Comparison of ENCODE assay signal across 8 mouse cellular contexts in genomic region chr5:120332030-120332429, GRCm38 (mm10).
DNase-seq lines count a peak whose midpoint lies in the region; ATAC-seq and TF ChIP-seq lines count a peak whose summit lies in the region.
"Had no signal": no experiment of that assay in that cellular context is flagged by ENCODE, and none has a peak within 500 bp of the region (broad histone marks: within the 10 kb centered on the region; RNA-seq: fewer than 3 reads in every experiment).

No protein-coding gene starts in this region.

- H3K4me3 ChIP-seq in hindbrain, embryonic 16.5 days (ENCODE audit: low read length): no peak overlapping the region
- H3K4me3 ChIP-seq in hindbrain, embryonic 12.5 days: no peak overlapping the region
- no peak overlapping the region for H3K4me3 ChIP-seq in thymus, adult 2 months (ENCODE audit: control insufficient read depth, insufficient read depth, low read length)
- H3K4me3 ChIP-seq: embryonic facial prominence, embryonic 12.5 days had no signal

- TF ChIP-seq POLR2A in brain, embryonic 14.5 days (IDR thresholded peaks at IDR 0.05; ENCODE audit: borderline replicate concordance, extremely low read depth, insufficient read depth, insufficient read length, poor library complexity, severe bottlenecking): no peak
- TF ChIP-seq POLR2A in thymus, adult 2 months (IDR thresholded peaks at IDR 0.05; ENCODE audit: control insufficient read depth, extremely low read depth, insufficient read depth, low read length, poor library complexity): no peak

- peak; percentile 7 for DNase-seq in Patski (ENCODE audit: low read depth, low spot score)
- peak; percentile 66 for DNase-seq in brain, embryonic 14.5 days (ENCODE audit: low read depth)
- DNase-seq in left cerebral cortex, postnatal 14 days (ENCODE audit: low spot score in 2 of 2): peak; percentile 39 to 70
- no peak for DNase-seq in thymus, adult 2 months
- DNase-seq in spleen, postnatal 4 days (ENCODE audit: low spot score in 2 of 2): no peak

- no peak overlapping the region for H3K9ac ChIP-seq in hindbrain, embryonic 16.5 days (ENCODE audit: low read depth, low read length)
- no peak overlapping the region for H3K9ac ChIP-seq in hindbrain, embryonic 12.5 days
- H3K9ac ChIP-seq: embryonic facial prominence, embryonic 12.5 days had no signal

- no peaks in the 10 kb centered on the region for H3K4me1 ChIP-seq in hindbrain, embryonic 16.5 days (ENCODE audit: control insufficient read depth, insufficient read depth, low read depth, low read length)
- no peaks in the 10 kb centered on the region; the same call in 1 of the 2 replicates for H3K4me1 ChIP-seq in hindbrain, embryonic 12.5 days
- H3K4me1 ChIP-seq in thymus, adult 2 months (replicated peaks; ENCODE audit: control insufficient read depth, insufficient read depth, low read length): no peaks in the 10 kb centered on the region

- CTCF ChIA-PET in Patski (lab: Charles Lee): no interaction called here

- no peaks in the 10 kb centered on the region for H3K27me3 ChIP-seq in hindbrain, embryonic 16.5 days (replicated peaks; ENCODE audit: control insufficient read depth, insufficient read depth, low read length)
- H3K27me3 ChIP-seq in hindbrain, embryonic 12.5 days: peaks cover 20% of the 10 kb centered on the region; the same call in 1 of the 2 replicates
- no peaks in the 10 kb centered on the region for H3K27me3 ChIP-seq in Patski
- no peaks in the 10 kb centered on the region for H3K27me3 ChIP-seq in thymus, adult 2 months (ENCODE audit: control insufficient read depth, insufficient read depth, low read length)

- no peak overlapping the region for H3K4me2 ChIP-seq in hindbrain, embryonic 16.5 days (ENCODE audit: low read length)
- no peak overlapping the region for H3K4me2 ChIP-seq in hindbrain, embryonic 12.5 days (replicated peaks)
- H3K4me2 ChIP-seq: embryonic facial prominence, embryonic 12.5 days had no signal

- no peak overlapping the region for H3K27ac ChIP-seq in hindbrain, embryonic 16.5 days (ENCODE audit: low read depth, low read length)
- no peak overlapping the region for H3K27ac ChIP-seq in hindbrain, embryonic 12.5 days
- H3K27ac ChIP-seq in thymus, adult 2 months (ENCODE audit: control insufficient read depth, insufficient read depth, low read length): no peak overlapping the region
- H3K27ac ChIP-seq: embryonic facial prominence, embryonic 12.5 days had no signal

- no peak for TF ChIP-seq CTCF in Patski (IDR thresholded peaks at IDR 0.05)
- no peak for TF ChIP-seq CTCF in brain, embryonic 14.5 days (IDR thresholded peaks at IDR 0.05; ENCODE audit: borderline replicate concordance, extremely low read depth, insufficient read depth, insufficient read length)
- no peak for TF ChIP-seq CTCF in thymus, adult 2 months (IDR thresholded peaks at IDR 0.05; ENCODE audit: borderline replicate concordance, control insufficient read depth, extremely low read depth, insufficient read depth, low read length, poor library complexity)

- H3K9me3 ChIP-seq in hindbrain, embryonic 16.5 days (ENCODE audit: control insufficient read depth, low read length): no peaks in the 10 kb centered on the region
- no peaks in the 10 kb centered on the region for H3K9me3 ChIP-seq in hindbrain, embryonic 12.5 days (replicated peaks)
- H3K9me3 ChIP-seq: embryonic facial prominence, embryonic 12.5 days had no signal

- intact Hi-C loops in left cerebral cortex, postnatal 14 days (cut with DNase I): no loop called here

- in situ Hi-C loops in Patski (cut with MboI; ENCODE audit: low pct_unique_long_range_greater_than_20kb): no loop called here

- ATAC-seq in hindbrain, embryonic 16.5 days: peak; percentile 58
- ATAC-seq in hindbrain, embryonic 12.5 days (ENCODE audit: low FRiP score): no peak
- ATAC-seq in Patski: no peak

- WGBS in hindbrain, embryonic 16.5 days: 56% methylated on average over 14 of the region's 14 CpGs
- WGBS in hindbrain, embryonic 12.5 days: 73% methylated on average over 14 of the region's 14 CpGs
- WGBS in thymus, adult 2 months: 83% methylated on average over 14 of the region's 14 CpGs

- POLR2A ChIA-PET in Patski (lab: Charles Lee): no interaction called here

- no peaks in the 10 kb centered on the region for H3K36me3 ChIP-seq in hindbrain, embryonic 16.5 days (ENCODE audit: control insufficient read depth, insufficient read depth, low read length)
- no peaks in the 10 kb centered on the region for H3K36me3 ChIP-seq in hindbrain, embryonic 12.5 days
- H3K36me3 ChIP-seq in thymus, adult 2 months (ENCODE audit: control insufficient read depth, insufficient read depth, low read length): no peaks in the 10 kb centered on the region
- H3K36me3 ChIP-seq: embryonic facial prominence, embryonic 12.5 days had no signal

Comparison
In these comparisons a context has a peak if more than half of its experiments do, and no peak if none do; other contexts are left out.
1. DNase-seq: peak in Patski (single experiment), brain, embryonic 14.5 days (single experiment) and left cerebral cortex, postnatal 14 days (2 of 2); none in thymus, adult 2 months (single experiment) and spleen, postnatal 4 days (0 of 2).